Mouse (Mus musculus) neutrophil, adult 5-6 weeks (primary cell): ENCODE data around the gene Depdc1b. TPM values are rescaled to one million over a fixed set of nuclear protein-coding genes. Genes with fewer than 3 reads are reported as not detected.
A peak's percentile ranks its signal among the peaks of the same experiment; 100 is the strongest.

Source experiments
- ATAC-seq: fragments of 151-379, 151-347 bp; 2 replicates; pipeline ENCODE4 v1.8.0; 2017; ENCODE audit warnings: mild to moderate bottlenecking, moderate TSS enrichment; ENCODE audit not compliant: insufficient number of reproducible peaks, poor library complexity, low FRiP score, severe bottlenecking; ENCODE audit errors: extremely low read depth
- total RNA-seq: library from RNA; stranded (forward); fragments of 200-1000 nt; gene quantifications from 2 replicates; pipeline ENCODE4 v1.2.3, GENCODE M21; 2017

Gene Depdc1b
- total RNA-seq, 1 experiment from 2014 or later: 8.3 TPM

- no peak for ATAC-seq
These were observed 23.9 kb downstream of the Depdc1b start for GRCm38 (mm10) chr13:108339907-108340596.

- no peak for ATAC-seq
These were observed 25.5 kb downstream of the Depdc1b start for GRCm38 (mm10) chr13:108341585-108341984.

GRCm38 (mm10) chr13:108345756-108346155, 29.6 kb downstream of the Depdc1b start:
- ATAC-seq: no peak

GRCm38 (mm10) chr13:108347016-108347415, 30.9 kb downstream of the Depdc1b start:
- peak; percentile 30; the same call in 1 of the 2 replicates for ATAC-seq

- ATAC-seq: no peak
These were observed 33.5 kb downstream of the Depdc1b start for GRCm38 (mm10) chr13:108349624-108350023.

GRCm38 (mm10) chr13:108353781-108354180, 37.6 kb downstream of the Depdc1b start:
- ATAC-seq: no peak

GRCm38 (mm10) chr13:108354804-108355552, 38.8 kb downstream of the Depdc1b start:
- ATAC-seq: no peak

- no peak for ATAC-seq
These were observed 41.2 kb downstream of the Depdc1b start for GRCm38 (mm10) chr13:108357362-108357761.

- ATAC-seq: no peak
These were observed 42.1 kb downstream of the Depdc1b start for GRCm38 (mm10) chr13:108358228-108358627.

GRCm38 (mm10) chr13:108367496-108367895, 51.4 kb downstream of the Depdc1b start:
- no peak for ATAC-seq

GRCm38 (mm10) chr13:108370241-108370941, 54.3 kb downstream of the Depdc1b start:
- no peak for ATAC-seq

GRCm38 (mm10) chr13:108371352-108371921, 55.3 kb downstream of the Depdc1b start:
- ATAC-seq: no peak

GRCm38 (mm10) chr13:108373231-108373630, 57.1 kb downstream of the Depdc1b start:
- ATAC-seq: no peak

- no peak for ATAC-seq
These were observed 60.5 kb downstream of the Depdc1b start for GRCm38 (mm10) chr13:108376637-108377036.

- no peak for ATAC-seq
These were observed 65.0 kb downstream of the Depdc1b start for GRCm38 (mm10) chr13:108381161-108381560.

GRCm38 (mm10) chr13:108383051-108383450, 66.9 kb downstream of the Depdc1b start:
- ATAC-seq: no peak

GRCm38 (mm10) chr13:108386058-108386457, 69.9 kb downstream of the Depdc1b start:
- no peak for ATAC-seq

- peak; percentile 83 for ATAC-seq
These were observed 74.4 kb downstream of the Depdc1b start for GRCm38 (mm10) chr13:108390565-108390964.

- ATAC-seq: no peak
These were observed 87.1 kb downstream of the Depdc1b start for GRCm38 (mm10) chr13:108403197-108403596.
